Mouse (Mus musculus): ENCODE data around the gene Vps41.

Gene Vps41

GRCm38 (mm10) chr13:18717185-18717584 is at the start of gene Vps41:
TSS of gene Vps41 (plus strand) at chr13:18717286.
- DNase-seq (ENCODE audit: low spot score), result peak; percentile 86

- peak; percentile 58 for DNase-seq (ENCODE audit: low spot score)
These were observed 18.5 kb upstream of the Vps41 start for GRCm38 (mm10) chr13:18698518-18699065.

DNA sequence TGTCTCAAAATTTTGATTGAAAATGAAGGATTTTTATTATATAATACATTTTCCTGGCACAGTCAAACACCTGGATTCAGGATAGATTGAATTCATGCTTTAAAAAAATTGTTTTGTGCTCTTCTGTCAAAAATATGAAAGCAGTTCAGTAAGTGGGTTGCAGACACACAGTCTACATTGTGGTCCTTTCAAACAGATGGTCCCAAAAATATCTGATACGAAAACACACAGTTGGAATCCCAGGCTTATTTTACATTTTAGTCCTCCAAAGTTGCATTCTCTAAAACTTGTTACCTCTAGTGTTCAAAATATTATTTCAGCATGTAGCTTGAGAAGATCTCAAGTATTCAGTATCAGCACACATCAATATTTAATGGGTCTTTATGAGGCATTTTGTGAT is 5.4 kb upstream of the Vps41 start:
- no peak for DNase-seq (ENCODE audit: low spot score)

GRCm38 (mm10) chr13:18716707-18717106 is 379 bp upstream of the Vps41 start:
- DNase-seq (ENCODE audit: low spot score), result no peak

DNA sequence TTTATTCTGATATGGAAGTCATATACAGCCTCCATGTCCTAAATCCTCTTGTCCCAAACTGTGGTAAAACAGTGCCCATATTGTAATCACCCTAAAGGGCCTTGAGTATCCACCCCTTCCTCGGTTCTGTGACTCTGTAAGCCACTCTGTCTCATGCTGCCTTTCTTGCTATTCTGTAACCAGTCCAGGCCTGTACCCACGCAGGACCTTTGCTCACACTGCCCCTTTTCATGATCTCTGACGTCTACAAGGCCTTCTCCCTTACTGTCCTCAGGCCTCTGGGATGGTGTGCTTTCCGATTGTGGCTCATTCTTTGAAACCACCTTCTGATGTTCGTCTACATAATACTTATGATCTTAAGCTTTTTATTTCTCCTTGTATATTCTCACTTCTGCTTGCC is 1.4 kb downstream of the Vps41 start:
- no peak for DNase-seq (ENCODE audit: low spot score)

DNA sequence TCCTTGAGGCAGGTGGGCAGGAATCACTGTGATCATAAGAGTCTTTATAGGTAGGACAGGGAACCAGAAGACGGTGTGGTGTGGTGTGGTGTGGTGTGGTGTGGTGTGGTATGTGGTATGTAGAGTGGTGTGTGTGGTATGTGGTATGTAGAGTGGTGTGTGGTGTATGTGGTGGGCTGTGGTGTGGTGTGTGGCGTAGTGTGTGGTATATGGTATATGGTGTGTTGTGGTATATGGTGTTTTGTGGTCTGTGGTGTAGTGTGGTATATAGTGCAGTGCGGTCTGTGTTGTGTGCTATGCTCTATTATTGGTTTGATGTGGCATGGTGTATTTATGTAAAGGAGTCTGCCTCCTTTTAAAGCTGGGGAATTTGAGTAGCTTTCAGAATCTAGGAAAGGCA is 13.6 kb downstream of the Vps41 start:
- DNase-seq (ENCODE audit: low spot score), result no peak

- DNase-seq (ENCODE audit: low spot score), result no peak
These were observed 19.5 kb downstream of the Vps41 start for GRCm38 (mm10) chr13:18736590-18736989.

DNA sequence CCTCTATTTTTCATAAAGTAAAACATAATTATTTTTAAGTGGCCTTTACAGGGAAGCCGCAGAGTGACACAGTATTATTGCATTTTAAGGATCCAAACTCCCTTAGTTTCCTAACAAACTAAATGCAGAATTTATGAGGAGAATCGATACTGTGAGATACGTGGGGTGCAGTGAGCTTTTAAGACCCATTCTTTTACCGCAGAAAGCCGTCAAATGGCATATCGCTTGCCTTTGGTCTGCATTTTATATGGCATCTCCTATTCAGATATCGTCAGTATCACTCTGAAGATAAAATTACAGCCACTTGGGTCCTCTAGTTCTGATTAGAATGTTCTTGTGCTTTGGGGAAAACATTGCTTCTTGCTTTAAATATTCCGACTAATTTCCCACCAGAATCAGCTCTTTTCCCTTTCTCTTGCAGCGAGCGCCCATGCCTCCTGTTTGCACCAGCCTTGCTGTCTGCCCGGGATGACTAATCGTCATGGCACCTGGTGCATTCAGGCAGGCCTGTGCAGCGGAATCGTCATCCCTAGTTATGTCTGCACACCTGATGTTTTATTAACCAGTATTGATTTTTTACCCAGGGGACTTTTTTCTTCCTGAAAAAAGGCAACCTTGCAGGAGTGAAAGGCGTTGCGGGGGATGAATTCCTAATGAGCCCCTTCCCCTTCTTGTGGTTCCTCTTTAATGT is 26.6 kb downstream of the Vps41 start:
- DNase-seq (ENCODE audit: low spot score), result peak; percentile 54

DNA sequence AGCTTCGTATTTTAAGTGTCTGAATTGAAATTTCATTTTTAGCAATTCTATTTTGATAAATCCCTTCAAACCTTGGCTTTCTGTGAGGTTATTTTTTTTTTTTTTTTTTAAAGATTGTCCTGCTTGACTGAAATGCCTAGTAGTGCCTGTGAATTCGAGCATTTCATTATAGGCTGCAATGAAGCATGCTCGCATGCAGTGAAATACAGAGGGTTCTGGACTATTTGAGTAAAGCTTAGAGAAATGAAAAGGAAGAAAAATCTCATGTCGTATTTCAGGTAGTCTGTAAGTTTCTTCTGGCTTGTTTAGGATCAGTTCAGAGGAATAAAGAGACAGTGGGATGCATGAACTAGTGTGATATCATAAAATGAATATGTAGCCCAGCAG is 27.2 kb downstream of the Vps41 start:
- DNase-seq (ENCODE audit: low spot score), result no peak

- DNase-seq (ENCODE audit: low spot score), result no peak
These were observed 40.9 kb downstream of the Vps41 start for GRCm38 (mm10) chr13:18757958-18758357.

- DNase-seq (ENCODE audit: low spot score), result no peak
These were observed 42.4 kb downstream of the Vps41 start for GRCm38 (mm10) chr13:18759361-18760056.

- DNase-seq (ENCODE audit: low spot score), result no peak
These were observed 44.4 kb downstream of the Vps41 start for GRCm38 (mm10) chr13:18761452-18761851.

- no peak for DNase-seq (ENCODE audit: low spot score)
These were observed 50.8 kb downstream of the Vps41 start for GRCm38 (mm10) chr13:18767893-18768292.

GRCm38 (mm10) chr13:18768495-18768894 is 51.4 kb downstream of the Vps41 start:
- no peak for DNase-seq (ENCODE audit: low spot score)

- no peak for DNase-seq (ENCODE audit: low spot score)
These were observed 56.5 kb downstream of the Vps41 start for GRCm38 (mm10) chr13:18773437-18774198.

DNA sequence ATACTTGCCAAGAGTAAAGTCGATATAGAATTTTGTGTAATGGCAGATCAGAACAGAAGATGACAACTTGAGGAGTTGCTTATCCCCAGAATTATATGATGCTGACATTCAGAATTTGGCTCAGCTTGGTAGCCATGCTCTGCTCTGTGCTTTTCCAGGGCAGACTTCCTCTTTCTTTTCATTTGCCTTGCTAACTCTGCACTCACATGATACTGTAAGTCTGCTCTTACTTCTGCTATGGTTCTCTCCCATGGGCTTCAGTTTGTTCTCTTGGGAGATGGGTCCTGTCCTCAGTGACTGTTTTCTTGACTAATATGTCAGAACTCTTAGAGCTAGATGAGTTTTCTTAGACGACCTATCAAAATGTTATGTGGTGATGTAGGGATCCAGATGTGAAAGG is 64.2 kb downstream of the Vps41 start:
- no peak for DNase-seq (ENCODE audit: low spot score)

GRCm38 (mm10) chr13:18785702-18786101 is 68.6 kb downstream of the Vps41 start:
- no peak for DNase-seq (ENCODE audit: low spot score)

DNA sequence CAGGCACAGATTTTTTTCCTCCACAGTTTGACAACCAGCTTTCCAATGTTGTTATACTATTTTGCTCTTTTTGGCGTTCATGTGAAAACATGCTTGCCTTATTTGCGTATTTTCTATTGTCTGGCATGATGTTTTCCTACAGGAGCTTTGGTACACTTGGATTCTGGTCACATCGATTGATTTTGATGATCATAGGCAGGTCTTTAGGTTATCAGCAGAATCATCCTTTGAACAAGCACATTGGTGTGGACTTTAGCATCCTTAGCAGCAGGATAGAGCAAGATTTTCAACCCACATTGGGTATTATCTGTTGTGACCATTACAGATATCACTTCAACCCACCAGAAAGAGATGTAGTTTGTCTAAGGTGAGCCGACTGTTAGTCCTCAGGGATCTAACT is 71.0 kb downstream of the Vps41 start:
- no peak for DNase-seq (ENCODE audit: low spot score)

- no peak for DNase-seq (ENCODE audit: low spot score)
These were observed 71.6 kb downstream of the Vps41 start for GRCm38 (mm10) chr13:18788689-18789088.

- no peak for DNase-seq (ENCODE audit: low spot score)
These were observed 72.6 kb downstream of the Vps41 start for GRCm38 (mm10) chr13:18789662-18790061.

DNA sequence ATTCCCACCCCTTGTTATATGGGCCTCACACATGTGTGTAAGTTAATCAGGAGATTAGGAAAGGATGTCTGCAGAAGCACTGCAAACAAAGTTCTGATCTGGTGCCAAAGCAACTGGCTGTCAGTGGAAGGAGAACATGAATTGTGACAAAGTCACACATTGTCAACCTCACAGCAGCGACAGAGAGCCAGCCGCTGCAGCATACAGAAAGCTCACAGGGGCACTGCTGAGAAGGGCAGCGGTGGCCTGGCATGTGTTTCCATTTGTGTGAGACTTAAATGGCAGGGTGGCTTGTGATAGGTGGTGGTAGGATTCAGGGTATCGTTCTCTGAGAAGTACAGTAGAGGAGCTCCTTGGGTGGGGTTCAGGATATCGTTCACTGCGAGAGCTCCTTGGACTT is 73.0 kb downstream of the Vps41 start:
- DNase-seq (ENCODE audit: low spot score), result no peak

GRCm38 (mm10) chr13:18791314-18791713 is 74.2 kb downstream of the Vps41 start:
- DNase-seq (ENCODE audit: low spot score), result no peak

DNA sequence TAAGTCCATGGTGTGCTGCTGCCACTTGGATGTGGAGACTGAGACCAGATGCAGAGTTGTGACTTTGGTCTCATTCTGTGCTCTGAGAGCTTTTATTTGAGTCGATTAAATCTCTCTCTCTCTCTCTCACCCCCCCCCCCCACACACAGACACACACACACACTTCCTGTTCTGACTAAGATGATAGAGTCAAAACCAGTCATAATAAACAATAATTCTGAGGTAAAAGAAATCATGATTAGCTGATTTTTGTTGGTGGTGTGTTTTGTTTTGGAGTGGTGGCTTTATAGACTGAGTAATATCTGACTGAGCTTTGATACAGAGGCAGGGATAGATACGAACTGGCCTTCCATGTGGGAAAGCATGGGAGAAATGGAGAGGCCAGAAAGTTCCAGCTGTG is 74.6 kb downstream of the Vps41 start:
- no peak for DNase-seq (ENCODE audit: low spot score)
